Mouse (Mus musculus): Measurements from ENCODE around the gene Vcl. TPM values are rescaled to one million over a fixed set of nuclear protein-coding genes. Genes with fewer than 3 reads are reported as not detected.

Gene Vcl
- polyA plus RNA-seq, 2 experiments, result 64.1 to 67.4 TPM

DNA sequence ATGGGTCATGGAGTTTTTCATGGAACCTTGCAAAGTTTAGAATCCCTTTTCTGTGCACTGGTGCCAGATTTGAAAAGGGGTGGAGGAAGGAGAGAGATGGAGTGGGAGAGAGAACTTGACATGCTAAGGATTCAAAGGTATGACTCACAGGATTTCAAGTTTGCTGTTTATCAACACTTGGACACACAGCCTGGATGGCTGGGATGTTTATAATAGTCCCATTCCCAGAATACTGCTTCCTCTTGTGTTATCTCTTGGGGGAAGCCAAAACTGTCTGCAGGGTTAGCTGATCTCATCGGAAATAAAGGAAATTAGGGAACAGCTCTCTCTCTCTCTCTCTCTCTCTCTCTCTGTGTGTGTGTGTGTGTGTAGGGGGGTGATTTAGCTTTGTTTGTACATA lies 47.5 kb downstream of the Vcl start:
- DNase-seq (ENCODE audit: low spot score) (no peak), ATAC-seq (ENCODE audit: low FRiP score, low read depth) (no peak)
- TF ChIP-seq POLR2A (IDR thresholded peaks at IDR 0.05; ENCODE audit: borderline replicate concordance, extremely low read depth, insufficient read depth, insufficient read length), result no peak
- no peak overlapping the region for H3K4me2 ChIP-seq (replicated peaks; ENCODE audit: low read depth, low read length, severe bottlenecking)
- no peak overlapping the region for H3K27ac ChIP-seq (replicated peaks; ENCODE audit: low read depth, low read length)
- no peaks in the 10 kb centered on the region for H3K4me1 ChIP-seq (ENCODE audit: control insufficient read depth, insufficient read depth, low read length)
- no peak overlapping the region for H3K9ac ChIP-seq (ENCODE audit: low read depth, low read length, severe bottlenecking)
- no peaks in the 10 kb centered on the region for H3K9me3 ChIP-seq (ENCODE audit: control insufficient read depth, low read length)
- H3K27me3 ChIP-seq (ENCODE audit: control insufficient read depth, insufficient read depth, low read length), result no peaks in the 10 kb centered on the region
- 62% methylated on average over 1 of the region's 1 CpGs for WGBS
- no peak overlapping the region for H3K4me3 ChIP-seq (replicated peaks; ENCODE audit: low read length)
- H3K36me3 ChIP-seq (ENCODE audit: control insufficient read depth, insufficient read depth, low read length), result no peaks in the 10 kb centered on the region

GRCm38 (mm10) chr14:20977726-20978125 lies 48.5 kb downstream of the Vcl start:
- Histone ChIP-seq H3K27ac (replicated peaks; ENCODE audit: low read depth, low read length) (no peak overlapping the region), H3K4me2 (replicated peaks; ENCODE audit: low read depth, low read length, severe bottlenecking) (no peak overlapping the region), H3K27me3 (ENCODE audit: control insufficient read depth, insufficient read depth, low read length) (no peaks in the 10 kb centered on the region), H3K9ac (ENCODE audit: low read depth, low read length, severe bottlenecking) (no peak overlapping the region), H3K4me3 (replicated peaks; ENCODE audit: low read length) (no peak overlapping the region), H3K4me1 (ENCODE audit: control insufficient read depth, insufficient read depth, low read length) (no peaks in the 10 kb centered on the region), H3K9me3 (ENCODE audit: control insufficient read depth, low read length) (no peaks in the 10 kb centered on the region), H3K36me3 (ENCODE audit: control insufficient read depth, insufficient read depth, low read length) (no peaks in the 10 kb centered on the region)
- DNase-seq (ENCODE audit: low spot score) (no peak), ATAC-seq (ENCODE audit: low FRiP score, low read depth) (no peak)
- TF ChIP-seq POLR2A (IDR thresholded peaks at IDR 0.05; ENCODE audit: borderline replicate concordance, extremely low read depth, insufficient read depth, insufficient read length), result no peak
- WGBS, result 81% methylated on average over 2 of the region's 2 CpGs

GRCm38 (mm10) chr14:20983832-20984231 lies 54.6 kb downstream of the Vcl start:
- Histone ChIP-seq H3K4me2 (replicated peaks; ENCODE audit: low read depth, low read length, severe bottlenecking) (no peak overlapping the region), H3K9me3 (ENCODE audit: control insufficient read depth, low read length) (no peaks in the 10 kb centered on the region), H3K36me3 (ENCODE audit: control insufficient read depth, insufficient read depth, low read length) (peaks cover 22% of the 10 kb centered on the region), H3K27me3 (ENCODE audit: control insufficient read depth, insufficient read depth, low read length) (no peaks in the 10 kb centered on the region), H3K9ac (ENCODE audit: low read depth, low read length, severe bottlenecking) (no peak overlapping the region), H3K27ac (replicated peaks; ENCODE audit: low read depth, low read length) (no peak overlapping the region), H3K4me1 (ENCODE audit: control insufficient read depth, insufficient read depth, low read length) (no peaks in the 10 kb centered on the region), H3K4me3 (replicated peaks; ENCODE audit: low read length) (no peak overlapping the region)
- ATAC-seq (ENCODE audit: low FRiP score, low read depth), result no peak
- no peak for TF ChIP-seq POLR2A (IDR thresholded peaks at IDR 0.05; ENCODE audit: borderline replicate concordance, extremely low read depth, insufficient read depth, insufficient read length)
- 44% methylated on average over 2 of the region's 2 CpGs for WGBS
- no peak for DNase-seq (ENCODE audit: low spot score)

DNA sequence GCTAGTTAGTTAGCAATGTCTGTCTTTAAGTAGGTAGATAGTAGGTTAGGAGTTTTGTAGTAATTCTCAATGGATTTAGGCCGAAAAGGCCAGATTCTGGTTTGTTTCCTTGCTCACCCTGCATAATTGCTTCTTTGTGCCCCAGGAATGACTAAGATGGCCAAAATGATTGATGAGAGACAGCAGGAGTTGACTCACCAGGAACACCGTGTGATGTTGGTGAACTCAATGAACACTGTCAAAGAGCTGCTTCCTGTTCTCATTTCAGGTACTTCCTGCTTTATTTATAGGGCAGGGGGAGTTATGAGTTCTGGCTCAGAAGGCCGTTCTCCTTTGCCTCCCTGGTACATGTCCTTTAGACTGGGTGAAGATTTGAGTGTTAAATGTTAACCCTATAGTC lies 56.3 kb downstream of the Vcl start:
- ATAC-seq (ENCODE audit: low FRiP score, low read depth) (no peak), DNase-seq (ENCODE audit: low spot score) (no peak)
- Histone ChIP-seq H3K4me3 (replicated peaks; ENCODE audit: low read length) (no peak overlapping the region), H3K27ac (replicated peaks; ENCODE audit: low read depth, low read length) (no peak overlapping the region), H3K9ac (ENCODE audit: low read depth, low read length, severe bottlenecking) (no peak overlapping the region), H3K4me2 (replicated peaks; ENCODE audit: low read depth, low read length, severe bottlenecking) (no peak overlapping the region), H3K9me3 (ENCODE audit: control insufficient read depth, low read length) (no peaks in the 10 kb centered on the region), H3K27me3 (ENCODE audit: control insufficient read depth, insufficient read depth, low read length) (no peaks in the 10 kb centered on the region), H3K4me1 (ENCODE audit: control insufficient read depth, insufficient read depth, low read length) (no peaks in the 10 kb centered on the region), H3K36me3 (ENCODE audit: control insufficient read depth, insufficient read depth, low read length) (peaks cover 22% of the 10 kb centered on the region)
- TF ChIP-seq POLR2A (IDR thresholded peaks at IDR 0.05; ENCODE audit: borderline replicate concordance, extremely low read depth, insufficient read depth, insufficient read length), result no peak
- 32% methylated on average over 3 of the region's 3 CpGs for WGBS

GRCm38 (mm10) chr14:20991492-20991891 lies 62.3 kb downstream of the Vcl start:
- 83% methylated on average over 1 of the region's 1 CpGs for WGBS
- H3K27me3 ChIP-seq (ENCODE audit: control insufficient read depth, insufficient read depth, low read length), result no peaks in the 10 kb centered on the region
- no peak overlapping the region for H3K4me2 ChIP-seq (replicated peaks; ENCODE audit: low read depth, low read length, severe bottlenecking)
- no peak overlapping the region for H3K27ac ChIP-seq (replicated peaks; ENCODE audit: low read depth, low read length)
- ATAC-seq (ENCODE audit: low FRiP score, low read depth), result no peak
- peaks cover 18% of the 10 kb centered on the region for H3K36me3 ChIP-seq (ENCODE audit: control insufficient read depth, insufficient read depth, low read length)
- H3K9me3 ChIP-seq (ENCODE audit: control insufficient read depth, low read length), result no peaks in the 10 kb centered on the region
- TF ChIP-seq POLR2A (IDR thresholded peaks at IDR 0.05; ENCODE audit: borderline replicate concordance, extremely low read depth, insufficient read depth, insufficient read length), result no peak
- H3K9ac ChIP-seq (ENCODE audit: low read depth, low read length, severe bottlenecking), result no peak overlapping the region
- H3K4me1 ChIP-seq (ENCODE audit: control insufficient read depth, insufficient read depth, low read length), result no peaks in the 10 kb centered on the region
- H3K4me3 ChIP-seq (replicated peaks; ENCODE audit: low read length), result no peak overlapping the region
- DNase-seq (ENCODE audit: low spot score), result no peak

Data from limb, embryonic 14.5 days (tissue).